Mouse (Mus musculus): ENCODE measurements around the gene Snapc3.

GRCm38 (mm10) chr4:83439045-83439444 lies 21.5 kb downstream of the Snapc3 start:
- TF ChIP-seq POLR2A (IDR thresholded peaks at IDR 0.05; ENCODE audit: borderline replicate concordance, control insufficient read depth, low read depth, low read length) (no peak), CTCF (IDR thresholded peaks at IDR 0.05; ENCODE audit: control insufficient read depth, insufficient read depth, low read length) (no peak)

Measured in bone marrow, adult 2 months (tissue).